Mouse (Mus musculus): ENCODE data around the gene Apaf1. TPM values are rescaled to one million over a fixed set of nuclear protein-coding genes. Genes with fewer than 3 reads are reported as not detected.
A peak's percentile ranks its signal among the peaks of the same experiment; 100 is the strongest.

Gene Apaf1
- polyA plus RNA-seq, 1 experiment from 2014 or later, result 22.1 TPM

DNA sequence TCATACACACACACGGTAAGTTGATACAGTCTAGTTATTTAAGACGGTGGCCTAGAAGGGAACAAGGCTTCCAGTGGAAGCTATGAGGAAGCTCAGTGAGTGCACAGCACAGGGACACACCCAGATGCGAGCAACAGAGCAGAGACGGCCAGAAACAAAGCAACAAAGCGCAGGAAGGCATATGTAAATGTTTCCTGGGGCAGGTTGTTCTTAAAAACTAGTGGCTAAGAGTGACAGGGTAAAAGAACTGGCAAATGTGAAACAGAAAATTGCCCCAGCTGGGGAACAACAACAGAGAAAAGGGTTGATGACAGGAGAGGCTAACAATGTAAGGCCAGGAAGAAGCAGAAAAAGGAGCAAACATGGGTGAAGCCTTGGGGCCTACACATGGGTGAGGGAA, 54.6 kb downstream of the Apaf1 start:
- Histone ChIP-seq H3K27me3 (no peaks in the 10 kb centered on the region), H3K9ac (no peak overlapping the region), H3K27ac (replicated peaks) (no peak overlapping the region), H3K4me2 (replicated peaks) (no peak overlapping the region), H3K36me3 (peaks cover 14% of the 10 kb centered on the region; the same call in 1 of the 2 replicates), H3K4me3 (replicated peaks) (no peak overlapping the region), H3K4me1 (no peaks in the 10 kb centered on the region), H3K9me3 (replicated peaks) (no peaks in the 10 kb centered on the region)
- 82% methylated on average over 5 of the region's 5 CpGs for WGBS
- ATAC-seq (ENCODE audit: insufficient number of reproducible peaks, low FRiP score, low TSS enrichment, low read depth), result no peak

DNA sequence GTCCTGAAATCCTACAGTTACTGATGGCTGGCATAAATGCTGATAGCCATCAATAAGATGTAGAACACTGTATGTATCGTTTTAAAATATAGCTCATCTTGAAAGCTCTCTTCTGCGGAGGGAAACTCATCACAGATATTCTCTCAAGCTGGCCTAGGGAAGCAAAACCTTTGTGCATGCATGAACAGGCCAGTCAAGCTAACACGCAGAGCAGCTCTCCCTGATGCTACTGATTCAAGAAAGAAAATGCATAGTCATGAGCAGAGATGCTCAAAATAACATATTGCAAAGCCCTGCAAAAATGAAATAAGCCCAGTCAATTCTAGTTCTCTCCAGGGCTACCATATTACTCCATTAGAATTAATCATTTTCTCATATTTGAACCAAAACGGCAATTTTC, 55.1 kb downstream of the Apaf1 start:
- ATAC-seq (ENCODE audit: insufficient number of reproducible peaks, low FRiP score, low TSS enrichment, low read depth), result no peak
- Histone ChIP-seq H3K36me3 (peaks cover 14% of the 10 kb centered on the region; the same call in 1 of the 2 replicates), H3K4me1 (no peaks in the 10 kb centered on the region), H3K9me3 (replicated peaks) (no peaks in the 10 kb centered on the region), H3K4me2 (replicated peaks) (no peak overlapping the region), H3K27me3 (no peaks in the 10 kb centered on the region), H3K27ac (replicated peaks) (no peak overlapping the region), H3K9ac (no peak overlapping the region), H3K4me3 (replicated peaks) (no peak overlapping the region)
- 95% methylated on average over 4 of the region's 4 CpGs for WGBS

GRCm38 (mm10) chr10:91005858-91006538, 76.6 kb downstream of the Apaf1 start:
- Histone ChIP-seq H3K4me1 (no peaks in the 10 kb centered on the region), H3K4me3 (replicated peaks) (no peak overlapping the region), H3K4me2 (replicated peaks) (no peak overlapping the region), H3K36me3 (peaks cover 20% of the 10 kb centered on the region), H3K9ac (no peak overlapping the region), H3K9me3 (replicated peaks) (no peaks in the 10 kb centered on the region), H3K27ac (replicated peaks) (no peak overlapping the region), H3K27me3 (no peaks in the 10 kb centered on the region)
- 71% methylated on average over 12 of the region's 12 CpGs for WGBS
- ATAC-seq (ENCODE audit: insufficient number of reproducible peaks, low FRiP score, low TSS enrichment, low read depth), result no peak

- 68% methylated on average over 13 of the region's 13 CpGs for WGBS
- Histone ChIP-seq H3K4me2 (replicated peaks) (no peak overlapping the region), H3K4me3 (replicated peaks) (no peak overlapping the region), H3K9ac (no peak overlapping the region), H3K9me3 (replicated peaks) (no peaks in the 10 kb centered on the region), H3K4me1 (no peaks in the 10 kb centered on the region), H3K36me3 (peaks cover 18% of the 10 kb centered on the region), H3K27ac (replicated peaks) (no peak overlapping the region), H3K27me3 (no peaks in the 10 kb centered on the region)
- no peak for ATAC-seq (ENCODE audit: insufficient number of reproducible peaks, low FRiP score, low TSS enrichment, low read depth)
Observed at GRCm38 (mm10) chr10:91001421-91001820, 81.1 kb downstream of the Apaf1 start.

DNA sequence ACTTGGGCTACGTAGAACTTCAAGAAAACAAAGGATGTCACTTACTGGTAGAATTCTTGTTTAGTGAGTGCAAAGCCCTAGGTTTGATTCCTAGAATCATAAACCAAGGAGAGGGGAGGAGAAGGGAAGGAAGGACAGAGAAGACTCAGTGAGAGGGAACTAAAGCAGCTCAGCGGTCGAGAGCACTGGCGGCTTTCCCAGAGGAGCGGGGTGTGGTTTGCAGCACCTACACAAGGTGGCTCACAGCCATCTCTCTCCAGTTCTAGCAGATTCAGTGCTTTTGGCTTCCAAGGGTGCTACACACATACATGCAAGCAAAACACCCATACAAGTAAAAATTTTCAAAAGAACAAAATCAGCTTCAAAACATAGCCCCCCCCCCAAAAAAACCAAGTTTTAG, 82.7 kb downstream of the Apaf1 start:
- ATAC-seq (ENCODE audit: insufficient number of reproducible peaks, low FRiP score, low TSS enrichment, low read depth), result no peak
- Histone ChIP-seq H3K27ac (replicated peaks) (no peak overlapping the region), H3K4me3 (replicated peaks) (no peak overlapping the region), H3K9me3 (replicated peaks) (no peaks in the 10 kb centered on the region), H3K36me3 (peaks cover 31% of the 10 kb centered on the region), H3K9ac (no peak overlapping the region), H3K4me2 (replicated peaks) (no peak overlapping the region), H3K4me1 (no peaks in the 10 kb centered on the region), H3K27me3 (no peaks in the 10 kb centered on the region)
- 80% methylated on average over 5 of the region's 5 CpGs for WGBS

DNA sequence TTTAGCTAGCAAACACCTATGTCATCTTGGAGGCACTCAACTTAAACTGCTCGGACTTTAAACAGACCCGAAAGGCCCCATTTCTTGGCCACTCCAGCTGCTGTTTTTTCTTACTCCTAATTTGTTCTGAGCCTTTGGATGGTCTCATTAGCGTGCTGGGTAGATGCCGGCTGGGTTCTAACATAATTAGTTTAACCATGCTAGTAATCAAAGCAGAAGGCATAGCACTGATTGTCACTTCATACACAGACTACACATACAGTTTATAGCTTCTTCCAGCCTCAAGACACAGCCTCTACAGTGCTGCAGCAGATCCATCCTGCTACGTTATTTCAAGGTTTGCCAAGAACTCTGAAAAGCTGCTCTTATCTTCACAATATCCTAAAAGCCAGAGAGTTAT, 88.7 kb downstream of the Apaf1 start:
- Histone ChIP-seq H3K36me3 (peaks cover 44% of the 10 kb centered on the region), H3K4me2 (replicated peaks) (no peak overlapping the region), H3K4me1 (no peaks in the 10 kb centered on the region), H3K9me3 (replicated peaks) (no peaks in the 10 kb centered on the region), H3K4me3 (replicated peaks) (no peak overlapping the region), H3K9ac (no peak overlapping the region), H3K27me3 (no peaks in the 10 kb centered on the region), H3K27ac (replicated peaks) (no peak overlapping the region)
- WGBS, result 79% methylated on average over 5 of the region's 5 CpGs
- ATAC-seq (ENCODE audit: insufficient number of reproducible peaks, low FRiP score, low TSS enrichment, low read depth), result no peak

GRCm38 (mm10) chr10:90992237-90992636, 90.3 kb downstream of the Apaf1 start:
- no peak overlapping the region for H3K4me2 ChIP-seq (replicated peaks)
- no peak overlapping the region for H3K27ac ChIP-seq (replicated peaks)
- H3K4me1 ChIP-seq, result no peaks in the 10 kb centered on the region
- 88% methylated on average over 6 of the region's 6 CpGs for WGBS
- no peaks in the 10 kb centered on the region for H3K9me3 ChIP-seq (replicated peaks)
- no peak overlapping the region for H3K9ac ChIP-seq
- ATAC-seq (ENCODE audit: insufficient number of reproducible peaks, low FRiP score, low TSS enrichment, low read depth), result no peak
- no peaks in the 10 kb centered on the region for H3K27me3 ChIP-seq
- H3K36me3 ChIP-seq, result peaks cover 39% of the 10 kb centered on the region
- no peak overlapping the region for H3K4me3 ChIP-seq (replicated peaks)

DNA sequence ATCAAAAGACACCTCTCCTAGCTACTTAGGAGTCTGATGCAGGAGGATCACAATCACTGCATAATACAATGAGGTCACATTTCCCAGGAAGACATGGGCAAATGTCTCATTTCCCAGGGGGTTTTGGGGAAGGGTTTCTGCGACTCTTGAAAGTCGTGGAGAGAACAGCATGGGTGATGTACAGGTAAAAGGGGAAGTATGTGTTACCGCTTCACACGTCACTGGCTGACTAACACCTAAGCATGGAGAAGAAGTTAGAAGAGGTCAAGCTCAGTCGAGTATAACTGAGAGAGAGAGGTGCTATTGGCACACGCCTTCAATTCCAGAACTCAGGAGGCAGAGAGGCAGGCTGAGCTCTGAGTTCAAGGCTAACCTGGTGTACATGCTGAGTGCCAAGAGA, 92.2 kb downstream of the Apaf1 start:
- Histone ChIP-seq H3K36me3 (peaks cover 24% of the 10 kb centered on the region), H3K9ac (no peak overlapping the region), H3K4me3 (replicated peaks) (no peak overlapping the region), H3K4me2 (replicated peaks) (no peak overlapping the region), H3K27me3 (no peaks in the 10 kb centered on the region), H3K9me3 (replicated peaks) (no peaks in the 10 kb centered on the region), H3K27ac (replicated peaks) (no peak overlapping the region), H3K4me1 (no peaks in the 10 kb centered on the region)
- 82% methylated on average over 6 of the region's 6 CpGs for WGBS
- ATAC-seq (ENCODE audit: insufficient number of reproducible peaks, low FRiP score, low TSS enrichment, low read depth), result no peak

GRCm38 (mm10) chr10:90983046-90983445, 99.5 kb downstream of the Apaf1 start:
- H3K36me3 ChIP-seq, result no peaks in the 10 kb centered on the region
- no peak overlapping the region for H3K4me2 ChIP-seq (replicated peaks)
- ATAC-seq (ENCODE audit: insufficient number of reproducible peaks, low FRiP score, low TSS enrichment, low read depth), result 0 out of 2 replicates have a peak, but pooled peaks have one; percentile 29
- H3K9me3 ChIP-seq (replicated peaks), result no peaks in the 10 kb centered on the region
- H3K4me3 ChIP-seq (replicated peaks), result no peak overlapping the region
- H3K27me3 ChIP-seq, result no peaks in the 10 kb centered on the region
- 0 out of 2 replicates have a peak, but pooled peaks cover 7% of the 10 kb centered on the region for H3K4me1 ChIP-seq
- no peak overlapping the region for H3K27ac ChIP-seq (replicated peaks)
- 47% methylated on average over 8 of the region's 8 CpGs for WGBS
- H3K9ac ChIP-seq, result no peak overlapping the region

DNA sequence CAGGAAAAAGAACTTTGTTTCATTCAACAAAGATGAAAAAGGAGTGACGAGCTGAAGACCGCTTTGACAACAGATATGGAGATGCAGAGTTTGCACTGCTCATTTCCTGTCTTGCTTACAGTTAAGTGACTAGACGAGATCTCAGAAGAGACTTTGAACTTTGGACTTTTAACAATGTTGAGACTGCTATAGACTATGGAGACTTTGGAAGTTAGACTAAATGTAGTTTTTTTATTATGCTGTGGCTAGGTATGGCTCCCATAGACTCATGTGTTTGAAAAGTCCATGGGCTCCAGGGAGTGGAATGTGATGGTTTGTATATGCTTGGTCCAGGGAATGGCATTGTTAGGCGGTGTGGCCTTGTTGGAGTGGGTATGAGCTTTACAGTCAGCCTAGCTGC, 100.8 kb downstream of the Apaf1 start:
- no peaks in the 10 kb centered on the region for H3K9me3 ChIP-seq (replicated peaks)
- WGBS, result 91% methylated on average over 4 of the region's 4 CpGs
- H3K9ac ChIP-seq, result no peak overlapping the region
- no peak overlapping the region for H3K4me2 ChIP-seq (replicated peaks)
- H3K27me3 ChIP-seq, result no peaks in the 10 kb centered on the region
- no peak for ATAC-seq (ENCODE audit: insufficient number of reproducible peaks, low FRiP score, low TSS enrichment, low read depth)
- no peak overlapping the region for H3K4me3 ChIP-seq (replicated peaks)
- no peak overlapping the region for H3K27ac ChIP-seq (replicated peaks)
- 0 out of 2 replicates have a peak, but pooled peaks cover 7% of the 10 kb centered on the region for H3K4me1 ChIP-seq
- H3K36me3 ChIP-seq, result no peaks in the 10 kb centered on the region

DNA sequence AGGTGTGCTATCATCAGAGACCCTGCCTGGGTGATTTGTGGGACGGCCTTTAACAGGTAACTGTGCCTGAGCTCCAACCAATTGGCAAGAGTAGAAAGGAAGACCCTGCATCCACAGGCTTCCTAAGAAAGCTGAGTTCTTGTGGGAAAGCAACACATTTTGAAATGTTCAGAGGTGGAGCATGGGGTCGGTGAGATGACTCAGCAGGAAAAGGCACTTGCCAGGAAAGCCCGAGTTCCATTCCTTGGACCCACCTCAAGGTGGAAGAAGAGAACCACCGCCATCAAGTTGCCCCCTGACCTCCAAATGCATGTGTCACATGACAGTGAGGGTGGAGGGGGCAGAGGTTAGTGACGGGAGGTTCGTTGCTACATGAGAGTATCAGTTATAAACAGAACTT, 108.1 kb downstream of the Apaf1 start:
- H3K4me3 ChIP-seq (replicated peaks), result no peak overlapping the region
- H3K9ac ChIP-seq, result no peak overlapping the region
- no peaks in the 10 kb centered on the region for H3K36me3 ChIP-seq
- no peak overlapping the region for H3K27ac ChIP-seq (replicated peaks)
- peaks cover 5% of the 10 kb centered on the region for H3K4me1 ChIP-seq
- peaks cover under 1% of the 10 kb centered on the region for H3K27me3 ChIP-seq
- H3K4me2 ChIP-seq (replicated peaks), result no peak overlapping the region
- H3K9me3 ChIP-seq (replicated peaks), result no peaks in the 10 kb centered on the region
- no peak for ATAC-seq (ENCODE audit: insufficient number of reproducible peaks, low FRiP score, low TSS enrichment, low read depth)
- WGBS, result 76% methylated on average over 6 of the region's 6 CpGs

DNA sequence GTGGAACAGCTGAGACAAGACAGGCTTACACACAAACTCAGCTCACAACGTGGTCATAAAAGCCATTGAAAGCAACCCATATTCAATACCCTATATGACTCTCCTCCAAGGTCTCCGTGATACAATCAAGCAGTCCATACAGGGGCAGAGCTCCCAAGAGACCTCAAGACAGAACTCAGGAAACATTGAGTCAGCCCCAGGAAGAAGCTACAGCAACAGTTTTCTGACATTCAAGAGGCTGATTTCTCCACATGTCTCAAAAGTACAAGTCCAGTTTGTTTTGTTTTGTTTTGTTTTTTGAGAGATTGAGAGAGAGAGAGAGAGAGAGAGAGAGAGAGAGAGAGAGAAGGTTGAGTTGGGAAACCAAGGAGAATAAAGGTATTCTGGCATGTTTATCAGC, 108.5 kb downstream of the Apaf1 start:
- no peak overlapping the region for H3K27ac ChIP-seq (replicated peaks)
- H3K4me3 ChIP-seq (replicated peaks), result no peak overlapping the region
- no peak overlapping the region for H3K4me2 ChIP-seq (replicated peaks)
- WGBS, result 68% methylated on average over 2 of the region's 2 CpGs
- H3K4me1 ChIP-seq, result peaks cover 9% of the 10 kb centered on the region
- ATAC-seq (ENCODE audit: insufficient number of reproducible peaks, low FRiP score, low TSS enrichment, low read depth), result no peak
- no peaks in the 10 kb centered on the region for H3K36me3 ChIP-seq
- H3K27me3 ChIP-seq, result peaks cover 5% of the 10 kb centered on the region
- no peak overlapping the region for H3K9ac ChIP-seq
- H3K9me3 ChIP-seq (replicated peaks), result no peaks in the 10 kb centered on the region
